Mouse (Mus musculus) G1E-ER4 (cell line): Measurements from ENCODE around the gene Gbf1. TPM values are rescaled to one million over a fixed set of nuclear protein-coding genes. Genes with fewer than 3 reads are reported as not detected.

Source experiments
- GATA1 ChIP-seq: IDR thresholded peaks from one replicate; pipeline ENCODE4 v1.8.0; 2012; ENCODE audit warnings: low read length, inconsistent platforms
- polyA plus RNA-seq: library from polyadenylated mRNA; stranded (reverse); fragments of >175 nt; gene quantifications from 2 replicates; pipeline ENCODE4 v1.2.3, GENCODE M21; 2012

The Gbf1 gene
- polyA plus RNA-seq, 1 experiment = 315 TPM

DNA sequence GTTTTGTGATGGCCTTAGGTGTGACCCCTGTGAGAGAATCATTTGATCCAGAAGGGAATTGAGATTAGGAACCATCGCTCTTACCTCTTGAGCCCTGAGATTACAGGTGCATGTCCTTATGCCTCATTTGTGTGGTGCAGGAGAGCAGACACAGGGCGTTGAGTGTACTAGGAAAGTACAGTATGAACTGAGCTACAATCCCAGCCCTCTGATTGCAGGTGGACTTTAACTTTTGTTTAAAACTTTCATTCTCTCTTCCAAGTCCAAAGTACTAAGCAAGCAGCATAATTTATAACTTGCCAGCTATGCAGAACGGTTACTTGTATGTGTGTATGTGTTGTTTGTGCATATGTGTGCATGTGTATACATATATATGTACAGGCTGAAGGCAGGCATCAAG is 46.0 kb downstream of the Gbf1 start:
- no peak for TF ChIP-seq GATA1

DNA sequence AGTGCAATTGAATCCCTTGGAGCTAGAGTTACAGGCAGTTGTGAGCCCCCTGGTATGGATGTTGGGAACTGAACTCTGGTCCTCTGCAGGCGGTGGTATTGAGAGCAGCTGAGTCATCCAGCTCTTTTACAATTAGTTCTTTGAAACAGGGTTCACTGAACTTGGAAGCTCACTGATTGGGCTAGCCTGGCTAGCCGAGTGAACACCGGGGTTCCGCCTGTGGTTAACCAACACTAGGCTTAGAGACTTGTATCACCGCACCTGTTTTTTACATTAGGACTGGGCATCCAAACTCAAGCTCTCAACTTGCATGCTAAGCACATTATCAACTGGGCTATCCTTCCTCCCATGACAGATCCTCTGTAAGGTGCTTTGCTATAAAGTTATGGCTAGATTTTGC is 46.6 kb downstream of the Gbf1 start:
- no peak for TF ChIP-seq GATA1

GRCm38 (mm10) chr19:46204166-46204565 is 51.9 kb downstream of the Gbf1 start:
- no peak for TF ChIP-seq GATA1

DNA sequence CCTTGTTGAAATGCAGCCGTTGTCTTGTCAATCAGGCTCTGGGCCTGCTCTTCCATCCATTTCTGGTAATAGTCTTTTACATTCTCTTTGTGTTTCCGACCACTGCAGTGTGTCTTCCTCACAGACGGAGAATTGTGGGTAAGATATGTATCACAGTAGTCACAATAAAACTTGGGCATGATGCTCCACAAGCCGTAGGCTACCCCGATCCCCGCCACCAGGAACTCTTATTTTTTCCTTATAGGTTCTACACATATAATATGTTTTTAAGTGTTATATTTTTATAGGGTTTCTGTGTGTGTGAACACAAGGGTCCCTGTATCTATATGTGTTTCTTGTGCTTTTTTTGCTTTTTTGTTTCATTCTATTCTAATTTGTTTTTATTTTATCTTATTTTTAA is 53.4 kb downstream of the Gbf1 start:
- TF ChIP-seq GATA1 = no peak

DNA sequence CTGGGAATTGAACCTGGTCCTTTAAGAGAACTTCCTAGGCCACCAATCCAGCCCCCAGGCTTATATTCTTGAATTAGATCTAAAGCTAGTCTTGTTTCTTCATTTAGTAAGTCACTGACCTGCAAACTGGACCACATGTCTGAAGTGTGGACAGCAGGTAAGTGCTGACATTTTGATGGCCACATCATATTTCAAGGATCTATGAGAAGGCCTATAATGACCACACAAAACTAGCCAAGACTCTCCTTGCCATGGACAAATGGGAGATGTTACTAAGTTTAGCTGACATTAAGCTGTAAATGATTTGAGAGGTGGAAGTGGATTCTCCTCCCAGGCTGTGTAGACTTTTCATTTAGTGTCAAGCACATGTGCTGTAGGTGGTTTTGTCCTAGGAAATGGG is 58.6 kb downstream of the Gbf1 start:
- no peak for TF ChIP-seq GATA1

DNA sequence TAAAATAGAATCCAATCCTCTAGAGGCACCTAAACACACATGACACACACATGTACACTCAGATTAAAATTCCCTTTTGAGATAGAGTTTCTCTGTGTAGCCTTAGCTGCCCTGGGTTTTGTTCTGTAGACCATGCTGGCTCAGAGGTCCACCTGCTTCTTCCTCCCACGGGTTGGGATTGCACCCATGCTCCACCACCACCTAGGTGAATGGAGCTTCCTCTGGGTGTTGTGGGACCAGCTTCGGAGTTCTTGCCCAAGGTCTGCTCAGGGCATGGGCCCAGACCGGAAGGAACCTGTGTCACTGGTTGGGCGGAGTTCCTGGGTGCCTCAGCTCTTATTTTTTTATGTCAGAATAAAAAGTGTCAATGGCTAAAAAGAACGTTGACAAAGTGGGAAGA is 62.2 kb downstream of the Gbf1 start:
- no peak for TF ChIP-seq GATA1

DNA sequence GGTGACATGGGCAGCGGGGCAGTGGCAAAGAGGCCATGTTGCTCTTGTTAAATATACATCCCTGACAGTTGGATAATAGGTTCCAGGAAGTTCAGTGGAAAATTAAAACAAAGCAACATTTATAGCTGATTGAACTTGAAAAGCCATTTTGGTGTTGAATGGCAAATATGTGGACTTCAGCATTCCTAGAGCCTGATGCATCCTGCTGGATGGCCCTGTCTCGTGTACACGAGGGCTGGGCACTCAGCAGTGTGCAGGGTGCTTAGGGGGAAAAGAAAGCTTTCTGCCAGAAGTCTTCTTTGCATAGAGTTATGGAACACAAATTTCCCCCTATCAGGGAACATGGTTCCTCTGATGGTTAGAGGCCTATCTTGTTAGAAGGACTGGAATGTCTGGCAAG is 63.1 kb downstream of the Gbf1 start:
- no peak for TF ChIP-seq GATA1

DNA sequence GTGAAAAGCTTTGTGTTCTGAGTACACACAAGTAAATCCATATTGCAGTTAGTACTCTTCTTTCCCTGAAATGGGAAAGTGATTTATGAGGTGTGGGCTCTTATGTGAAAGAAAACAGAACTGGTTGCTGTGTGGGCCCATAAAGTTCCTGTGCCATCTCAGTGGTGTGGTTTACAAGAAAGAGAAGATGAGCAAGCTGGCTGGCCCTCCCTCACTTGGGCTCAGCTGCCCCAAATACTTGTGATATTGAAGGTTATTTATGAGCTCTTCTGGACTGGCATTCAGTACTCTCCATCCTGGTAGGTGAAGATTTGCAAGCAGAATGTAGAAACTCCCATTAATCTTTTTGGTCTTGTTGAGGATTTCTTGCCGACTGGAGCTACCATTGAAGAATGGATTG is 64.4 kb downstream of the Gbf1 start:
- no peak for TF ChIP-seq GATA1

GRCm38 (mm10) chr19:46220116-46220515 is 67.8 kb downstream of the Gbf1 start:
- TF ChIP-seq GATA1 = no peak

DNA sequence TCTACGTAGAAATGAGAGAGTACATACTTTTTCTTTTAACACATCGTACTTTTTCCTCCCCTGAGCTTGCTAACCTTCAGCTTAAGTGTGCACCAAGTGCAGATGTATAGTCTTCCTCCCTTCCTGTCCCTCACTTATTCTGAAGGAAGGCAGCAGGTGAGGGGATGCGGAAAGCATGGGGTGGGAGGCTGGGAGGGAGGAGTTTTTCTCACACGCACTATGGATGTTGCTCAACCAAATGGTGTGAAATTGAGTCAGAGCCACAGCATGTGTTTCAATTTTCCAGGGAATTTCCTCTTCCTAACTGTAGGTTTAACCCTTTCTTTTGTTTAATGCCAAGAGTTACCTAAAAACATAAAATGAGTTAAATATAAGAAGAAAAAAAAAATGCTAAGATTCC is 70.8 kb downstream of the Gbf1 start:
- no peak for TF ChIP-seq GATA1

- TF ChIP-seq GATA1 = no peak
Measured at GRCm38 (mm10) chr19:46224882-46225281, 72.6 kb downstream of the Gbf1 start.

GRCm38 (mm10) chr19:46225506-46225905 is 73.2 kb downstream of the Gbf1 start:
- TF ChIP-seq GATA1 = no peak

DNA sequence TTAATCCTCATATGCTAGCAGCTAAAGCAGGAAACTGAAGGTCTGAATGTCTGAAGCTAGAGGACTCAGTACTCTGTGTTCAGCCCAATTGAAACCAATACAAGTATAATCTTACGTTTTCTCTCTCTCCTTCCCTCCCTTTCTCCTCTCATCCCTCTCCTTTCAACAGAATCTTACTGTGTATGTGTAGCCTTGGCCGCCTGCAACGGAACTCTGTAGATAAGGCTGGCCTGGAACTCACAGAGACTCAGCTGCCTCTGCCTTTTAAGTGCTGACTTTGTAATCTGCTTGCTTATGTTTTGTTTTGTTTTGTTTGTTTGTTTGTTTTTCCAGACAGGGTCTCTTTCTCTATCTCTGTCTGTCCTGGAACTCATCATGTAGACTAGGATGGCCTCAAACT is 74.0 kb downstream of the Gbf1 start:
- no peak for TF ChIP-seq GATA1

- TF ChIP-seq GATA1 = no peak
Measured at GRCm38 (mm10) chr19:46227300-46227699, 75.0 kb downstream of the Gbf1 start.

- no peak for TF ChIP-seq GATA1
Measured at GRCm38 (mm10) chr19:46234450-46234849, 82.1 kb downstream of the Gbf1 start.

- TF ChIP-seq GATA1 = no peak
Measured at GRCm38 (mm10) chr19:46236658-46237057, 84.3 kb downstream of the Gbf1 start.

GRCm38 (mm10) chr19:46240246-46240645 is 87.9 kb downstream of the Gbf1 start:
- no peak for TF ChIP-seq GATA1

GRCm38 (mm10) chr19:46242416-46242815 is 90.1 kb downstream of the Gbf1 start:
- TF ChIP-seq GATA1 = no peak
